Mouse (Mus musculus) myocyte (in vitro differentiated cells): ENCODE data around the gene Timm17a. TPM values are rescaled to one million over a fixed set of nuclear protein-coding genes. Genes with fewer than 3 reads are reported as not detected.
A peak's percentile ranks its signal among the peaks of the same experiment; 100 is the strongest.

Experiments
- H3K27me3 ChIP-seq: one replicate; pipeline ENCODE4 v1.6.1; 2011; ENCODE audit not compliant: control insufficient read depth, insufficient read depth, insufficient read length
- H3K36me3 ChIP-seq: one replicate; pipeline ENCODE4 v1.6.1; 2011; ENCODE audit not compliant: control insufficient read depth, insufficient read depth
- H3K4me2 ChIP-seq: one replicate; pipeline ENCODE4 v1.6.1; 2011; ENCODE audit warnings: low read depth, control low read depth
- H3K4me3 ChIP-seq: one replicate; pipeline ENCODE4 v1.5.1; 2011; ENCODE audit warnings: mild to moderate bottlenecking, control low read depth, moderate library complexity
- H3K79me2 ChIP-seq: one replicate; pipeline ENCODE4 v1.6.1; 2011; ENCODE audit not compliant: control insufficient read depth, insufficient read depth
- H3ac ChIP-seq: one replicate; pipeline ENCODE4 v1.6.1; 2011; ENCODE audit not compliant: control insufficient read depth, insufficient read length
- CEBPB ChIP-seq: IDR thresholded peaks from 2 replicates; pipeline ENCODE4 v1.6.1; 2011; ENCODE audit warnings: mild to moderate bottlenecking, moderate library complexity; ENCODE audit not compliant: poor library complexity, insufficient read depth, severe bottlenecking
- E2F4 ChIP-seq: IDR thresholded peaks from one replicate; pipeline ENCODE4 v1.6.1; 2011; ENCODE audit warnings: mild to moderate bottlenecking, control low read depth, moderate library complexity; ENCODE audit not compliant: insufficient read depth
- MAX ChIP-seq: IDR thresholded peaks from one replicate; pipeline ENCODE4 v1.6.1; 2011; ENCODE audit warnings: low read depth, mild to moderate bottlenecking, control low read depth
- MYOD1 ChIP-seq, 3 experiments: IDR thresholded peaks; one replicate each; pipeline ENCODE4 v1.6.1; 2011; ENCODE audit warnings: control low read depth in 2 of 3, low read depth in 2 of 3, mild to moderate bottlenecking in 2 of 3, moderate library complexity in 1 of 3; ENCODE audit not compliant: insufficient read length in 2 of 3, control insufficient read depth in 1 of 3
- MYOG ChIP-seq, 3 experiments: IDR thresholded peaks; one replicate each; pipeline ENCODE4 v1.6.1; 2011; ENCODE audit warnings: control low read depth in 2 of 3, low read depth in 2 of 3, mild to moderate bottlenecking in 2 of 3; ENCODE audit not compliant: insufficient read length in 2 of 3, control insufficient read depth in 1 of 3, insufficient read depth in 1 of 3
- POLR2A ChIP-seq: IDR thresholded peaks from one replicate; pipeline ENCODE4 v1.6.1; 2011; ENCODE audit warnings: low read depth, mild to moderate bottlenecking, control low read depth, moderate library complexity; ENCODE audit not compliant: insufficient read length
- POLR2AphosphoS2 ChIP-seq: IDR thresholded peaks from one replicate; pipeline ENCODE4 v1.6.1; 2011; ENCODE audit warnings: low read depth, control low read depth; ENCODE audit not compliant: insufficient read length
- REST ChIP-seq: IDR thresholded peaks from one replicate; pipeline ENCODE4 v1.6.1; 2011; ENCODE audit warnings: mild to moderate bottlenecking, control low read depth, moderate library complexity; ENCODE audit not compliant: insufficient read depth, insufficient read length
- SRF ChIP-seq: IDR thresholded peaks from one replicate; pipeline ENCODE4 v1.6.1; 2011; ENCODE audit warnings: low read depth; ENCODE audit not compliant: control insufficient read depth, insufficient read length
- TCF12 ChIP-seq: IDR thresholded peaks from one replicate; pipeline ENCODE4 v1.6.1; 2011; ENCODE audit warnings: mild to moderate bottlenecking, control low read depth; ENCODE audit not compliant: poor library complexity, insufficient read depth, severe bottlenecking
- TCF3 ChIP-seq: IDR thresholded peaks from one replicate; pipeline ENCODE4 v1.6.1; 2011; ENCODE audit warnings: low read depth, control low read depth; ENCODE audit not compliant: insufficient read length
- USF1 ChIP-seq: IDR thresholded peaks from one replicate; pipeline ENCODE4 v1.6.1; 2011; ENCODE audit warnings: low read depth, mild to moderate bottlenecking, control low read depth, moderate library complexity
- polyA plus RNA-seq: library from polyadenylated mRNA; unstranded; fragments of >200 nt; fragmentation: generic; extraction: Trizol; gene quantifications from one replicate; pipeline ENCODE4 v1.2.1, GENCODE M21; 2012; ENCODE audit warnings: missing spikeins

The Timm17a gene
- polyA plus RNA-seq, result 172 TPM

DNA sequence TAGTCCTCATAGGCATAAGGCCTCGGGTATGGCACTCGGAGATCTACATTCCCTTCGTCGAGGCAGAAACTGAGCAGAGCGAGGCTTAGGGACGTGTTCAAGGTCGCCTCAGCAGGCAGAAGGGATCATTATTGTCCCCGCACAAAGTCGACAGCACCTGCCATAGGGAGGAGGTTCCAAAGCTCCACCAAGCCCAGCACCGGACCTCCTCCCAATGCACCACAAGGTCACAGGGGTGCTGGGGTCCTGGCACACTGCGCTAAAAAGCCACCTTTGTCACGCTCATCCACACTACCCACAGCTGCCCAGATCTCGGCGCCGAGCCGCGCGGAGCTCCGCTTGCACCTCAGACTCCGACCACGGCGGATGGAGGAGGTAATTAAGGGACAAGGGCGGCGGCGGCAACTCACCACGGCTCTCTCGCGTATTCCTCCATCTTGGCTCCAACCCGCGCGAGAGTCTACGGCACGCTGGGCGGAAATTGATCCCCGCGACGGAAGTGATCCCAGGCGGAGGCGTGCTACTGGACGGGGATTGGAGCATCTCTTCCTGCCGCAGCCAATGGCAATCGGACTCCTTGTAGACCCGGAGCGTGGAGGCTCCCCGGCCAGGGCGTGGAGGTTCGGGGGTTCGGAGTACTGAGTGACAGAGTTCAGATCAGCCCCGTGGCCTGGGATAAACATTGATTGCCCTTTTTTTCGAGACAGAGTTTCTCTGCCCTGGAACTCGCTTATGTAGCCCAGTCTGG lies at the start of gene Timm17a:
Timm17a (minus strand) TSS at position 495 of the 748 bp plus-strand sequence.
- TF ChIP-seq POLR2A, result peak; percentile 70
- peak; percentile 62 for TF ChIP-seq POLR2AphosphoS2
- no peak for TF ChIP-seq USF1
- peaks cover 46% of the 10 kb centered on the region for H3K79me2 ChIP-seq
- peak within 1 kb of the TSS; percentile 96 for H3K4me2 ChIP-seq
- H3K36me3 ChIP-seq, result no peaks in the 10 kb centered on the region
- H3K27me3 ChIP-seq, result no peaks in the 10 kb centered on the region
- H3ac ChIP-seq, result peak within 1 kb of the TSS; percentile 38
- peak within 1 kb of the TSS; percentile 91 for H3K4me3 ChIP-seq

DNA sequence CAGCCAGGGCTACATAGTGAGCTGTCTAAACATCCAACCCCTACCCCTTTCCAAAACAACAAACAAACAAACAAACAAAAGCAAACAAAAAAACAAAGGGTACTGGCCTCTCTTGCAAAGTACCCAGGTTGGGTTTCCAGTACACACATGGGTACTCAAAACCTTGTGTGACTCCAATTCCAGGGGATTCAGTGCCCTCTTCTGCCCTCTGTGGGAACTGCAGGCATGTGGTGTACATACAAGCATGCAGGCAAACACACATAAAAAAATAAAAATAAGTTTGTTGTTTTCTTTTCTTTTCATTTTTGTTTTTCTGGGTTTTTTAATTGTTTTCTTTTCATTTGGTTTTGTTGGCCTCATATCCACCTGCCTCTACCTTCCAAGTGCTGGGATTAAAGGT lies 48.5 kb upstream of the Timm17a start:
- Histone ChIP-seq H3K36me3 (no peaks in the 10 kb centered on the region), H3ac (no peak overlapping the region), H3K4me2 (no peak overlapping the region), H3K79me2 (no peaks in the 10 kb centered on the region), H3K4me3 (no peak overlapping the region), H3K27me3 (no peaks in the 10 kb centered on the region)
- no peak for TF ChIP-seq POLR2A
- no peak for TF ChIP-seq POLR2AphosphoS2
- TF ChIP-seq MAX, result no peak
- no peak for TF ChIP-seq SRF
- TF ChIP-seq E2F4, result no peak
- no peak for TF ChIP-seq MYOD1 (IDR thresholded peaks at IDR 0.05; ENCODE audit: control insufficient read depth in 1 of 3, insufficient read length in 2 of 3, low read depth in 2 of 3)
- no peak for TF ChIP-seq TCF3
- no peak for TF ChIP-seq USF1
- TF ChIP-seq TCF12, result no peak
- TF ChIP-seq REST, result no peak
- no peak for TF ChIP-seq MYOG (IDR thresholded peaks at IDR 0.05; ENCODE audit: control insufficient read depth in 1 of 3, insufficient read depth in 1 of 3, insufficient read length in 2 of 3, low read depth in 2 of 3)

DNA sequence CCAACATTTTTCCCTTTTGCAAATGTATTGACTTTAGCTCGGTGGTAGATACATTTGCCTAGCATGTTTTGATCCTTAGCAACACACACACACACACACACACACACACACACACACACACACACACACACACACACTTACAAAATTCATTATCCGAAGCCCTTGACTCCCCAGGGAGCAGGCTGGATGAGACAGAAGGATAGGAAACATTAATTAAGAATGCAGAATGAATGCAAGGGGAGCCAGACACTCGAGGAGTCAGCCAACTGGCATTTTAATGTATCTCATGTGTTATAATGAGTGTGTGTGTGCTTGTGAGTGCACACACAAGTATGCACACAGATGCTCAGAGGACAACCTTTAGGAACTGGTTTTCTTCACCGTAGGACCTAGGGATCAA lies 47.9 kb upstream of the Timm17a start:
- no peaks in the 10 kb centered on the region for H3K36me3 ChIP-seq
- H3ac ChIP-seq, result no peak overlapping the region
- no peak overlapping the region for H3K4me3 ChIP-seq
- no peaks in the 10 kb centered on the region for H3K79me2 ChIP-seq
- H3K27me3 ChIP-seq, result no peaks in the 10 kb centered on the region
- TF ChIP-seq USF1, result no peak
- no peak for TF ChIP-seq MYOG (IDR thresholded peaks at IDR 0.05; ENCODE audit: control insufficient read depth in 1 of 3, insufficient read depth in 1 of 3, insufficient read length in 2 of 3, low read depth in 2 of 3)
- no peak for TF ChIP-seq TCF12
- TF ChIP-seq E2F4, result no peak
- no peak for TF ChIP-seq REST
- no peak for TF ChIP-seq MAX
- no peak for TF ChIP-seq POLR2AphosphoS2
- no peak for TF ChIP-seq POLR2A
- TF ChIP-seq CEBPB, result no peak
- no peak for TF ChIP-seq SRF
- no peak for TF ChIP-seq MYOD1 (IDR thresholded peaks at IDR 0.05; ENCODE audit: control insufficient read depth in 1 of 3, insufficient read length in 2 of 3, low read depth in 2 of 3)
- no peak for TF ChIP-seq TCF3
- H3K4me2 ChIP-seq, result no peak overlapping the region

DNA sequence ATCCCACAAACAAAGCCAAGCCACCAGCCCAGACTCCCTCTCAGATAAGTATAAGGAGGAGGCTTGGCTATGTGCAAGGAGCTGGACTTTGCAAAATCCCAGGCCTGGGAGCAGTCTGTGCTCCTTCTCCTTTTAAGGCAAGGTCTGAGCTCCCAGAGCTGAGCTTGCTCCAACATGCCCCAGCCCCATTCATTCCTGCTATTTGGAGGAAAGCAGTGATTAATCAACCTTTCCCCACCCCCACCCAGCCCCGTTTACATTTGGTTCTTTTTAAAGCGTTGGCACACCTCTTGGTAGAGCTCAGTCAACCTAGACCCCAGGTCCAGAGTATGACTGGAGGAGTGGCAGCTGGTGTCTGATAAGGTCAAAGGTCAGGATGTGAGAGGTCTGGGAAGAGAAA lies 45.5 kb upstream of the Timm17a start:
- no peak for TF ChIP-seq REST
- TF ChIP-seq SRF, result peak; percentile 72

DNA sequence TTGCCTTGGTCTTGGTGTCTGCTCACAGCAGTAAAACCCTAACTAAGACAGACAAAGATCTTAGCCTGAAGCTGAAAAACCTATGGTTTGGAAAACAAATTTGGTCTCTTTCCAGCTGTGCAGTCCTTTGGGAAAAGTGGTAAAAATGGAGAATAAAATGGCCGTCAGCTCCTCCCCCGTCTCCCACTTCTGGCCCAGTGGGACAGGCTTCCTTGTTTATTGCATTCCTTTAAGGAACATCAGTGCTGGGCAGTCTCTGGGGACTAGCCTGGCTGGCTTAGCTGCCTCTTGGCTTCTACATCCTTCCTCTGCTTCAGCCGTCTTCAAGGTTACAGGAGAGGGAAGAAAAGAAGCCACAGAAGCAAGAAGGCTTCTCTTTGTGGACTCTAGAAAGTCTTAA lies 38.4 kb upstream of the Timm17a start:
- Histone ChIP-seq H3K4me3 (no peak overlapping the region), H3K4me2 (no peak overlapping the region), H3ac (no peak overlapping the region), H3K79me2 (no peaks in the 10 kb centered on the region), H3K27me3 (no peaks in the 10 kb centered on the region), H3K36me3 (no peaks in the 10 kb centered on the region)
- no peak for TF ChIP-seq TCF3
- no peak for TF ChIP-seq POLR2A
- no peak for TF ChIP-seq POLR2AphosphoS2
- no peak for TF ChIP-seq TCF12
- no peak for TF ChIP-seq CEBPB
- no peak for TF ChIP-seq MYOD1 (IDR thresholded peaks at IDR 0.05; ENCODE audit: control insufficient read depth in 1 of 3, insufficient read length in 2 of 3, low read depth in 2 of 3)
- TF ChIP-seq MAX, result no peak
- TF ChIP-seq MYOG (IDR thresholded peaks at IDR 0.05; ENCODE audit: control insufficient read depth in 1 of 3, insufficient read depth in 1 of 3, insufficient read length in 2 of 3, low read depth in 2 of 3), result no peak
- no peak for TF ChIP-seq USF1
- TF ChIP-seq SRF, result no peak

More for the DNA sequence above, 45.5 kb upstream of the Timm17a start:
- H3K4me3 ChIP-seq, result no peak overlapping the region
- no peaks in the 10 kb centered on the region for H3K27me3 ChIP-seq
- no peaks in the 10 kb centered on the region for H3K79me2 ChIP-seq
- H3ac ChIP-seq, result no peak overlapping the region
- no peaks in the 10 kb centered on the region for H3K36me3 ChIP-seq
- no peak overlapping the region for H3K4me2 ChIP-seq
